Mouse (Mus musculus): ENCODE data around the gene E130218I03Rik. TPM values are rescaled to one million over a fixed set of nuclear protein-coding genes. Genes with fewer than 3 reads are reported as not detected.

E130218I03Rik gene
- polyA plus RNA-seq, 1 experiment from 2014 or later: 0.08 TPM

DNA sequence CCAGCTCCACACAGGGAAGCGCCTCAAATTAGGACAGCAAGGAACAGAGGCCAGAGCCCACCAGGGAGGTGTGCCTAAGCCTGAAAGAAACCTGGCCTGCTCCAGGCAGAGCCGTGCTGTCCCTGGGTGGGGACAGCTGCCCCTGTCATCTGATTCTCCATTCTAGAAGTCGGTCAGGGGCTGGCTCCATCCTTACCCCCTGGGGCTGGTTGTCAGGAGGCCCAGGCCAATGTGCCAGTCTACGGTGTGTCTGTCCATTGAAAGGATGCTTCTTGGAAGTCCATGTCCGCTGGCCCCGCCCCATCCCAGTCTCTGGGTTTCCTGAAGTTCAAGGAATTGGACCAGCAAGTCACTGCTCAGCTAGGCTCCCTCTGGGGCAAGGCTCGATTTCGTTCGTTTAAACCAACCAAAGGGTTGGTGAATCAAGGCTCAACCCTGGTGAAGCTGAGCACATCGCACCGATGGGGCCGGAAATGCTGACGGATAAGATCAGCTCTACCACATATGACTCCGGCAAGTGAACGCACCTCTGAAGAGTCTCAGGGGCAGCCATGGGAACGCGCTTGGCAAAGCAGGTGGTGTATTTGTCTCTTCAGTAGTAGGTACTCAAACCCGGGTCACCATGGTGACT is 49.7 kb downstream of the E130218I03Rik start:
- 67% methylated on average over 18 of the region's 18 CpGs for WGBS
- Histone ChIP-seq H3K9me3 (replicated peaks; ENCODE audit: low read length) (no peaks in the 10 kb centered on the region), H3K4me2 (ENCODE audit: low read length) (no peak overlapping the region), H3K27ac (no peak overlapping the region), H3K4me1 (replicated peaks; ENCODE audit: insufficient read depth, low read length) (peaks cover 4% of the 10 kb centered on the region; the same call in 1 of the 2 replicates), H3K9ac (ENCODE audit: low read depth, low read length) (no peak overlapping the region), H3K36me3 (ENCODE audit: insufficient read depth, low read length) (no peaks in the 10 kb centered on the region), H3K4me3 (replicated peaks; ENCODE audit: low read depth, low read length) (no peak overlapping the region), H3K27me3 (ENCODE audit: insufficient read depth, low read length) (no peaks in the 10 kb centered on the region)
- DNase-seq (ENCODE audit: low spot score): no peak
- no peak for TF ChIP-seq CTCF (IDR thresholded peaks at IDR 0.05; ENCODE audit: low read depth)
- ATAC-seq (replicated peaks; ENCODE audit: low FRiP score, low read depth): no peak

DNA sequence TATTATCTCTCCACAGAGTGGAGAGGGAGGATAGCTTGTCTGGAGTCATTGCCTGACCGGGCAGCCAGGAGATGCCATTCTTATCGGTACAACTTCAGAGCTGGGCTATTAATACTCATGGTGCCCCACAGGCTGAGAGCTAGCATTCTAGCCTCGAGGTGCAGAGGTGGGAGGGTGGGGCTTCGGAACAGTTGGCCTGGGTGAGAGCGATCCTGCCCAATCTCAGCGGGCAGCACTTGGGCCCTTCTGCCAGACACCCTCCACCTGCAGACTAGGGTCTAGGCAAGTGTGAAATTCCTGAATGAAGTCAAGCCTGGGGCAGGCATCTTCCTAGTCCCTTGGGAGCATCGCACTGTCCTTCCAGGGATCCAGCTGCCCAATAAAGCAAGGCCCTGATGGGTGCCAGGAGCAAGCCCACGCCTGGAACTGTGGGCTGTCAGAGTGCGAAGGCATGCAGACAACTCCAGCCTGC is 50.3 kb downstream of the E130218I03Rik start:
- DNase-seq (ENCODE audit: low spot score): no peak

More for the DNA sequence above, 50.3 kb downstream of the E130218I03Rik start:
- Histone ChIP-seq H3K9ac (ENCODE audit: low read depth, low read length) (no peak overlapping the region), H3K4me2 (ENCODE audit: low read length) (no peak overlapping the region), H3K27me3 (ENCODE audit: insufficient read depth, low read length) (no peaks in the 10 kb centered on the region), H3K4me3 (replicated peaks; ENCODE audit: low read depth, low read length) (no peak overlapping the region), H3K27ac (no peak overlapping the region), H3K9me3 (replicated peaks; ENCODE audit: low read length) (no peaks in the 10 kb centered on the region), H3K36me3 (ENCODE audit: insufficient read depth, low read length) (no peaks in the 10 kb centered on the region), H3K4me1 (replicated peaks; ENCODE audit: insufficient read depth, low read length) (no peaks in the 10 kb centered on the region)
- no peak for TF ChIP-seq CTCF (IDR thresholded peaks at IDR 0.05; ENCODE audit: low read depth)
- ATAC-seq (replicated peaks; ENCODE audit: low FRiP score, low read depth): no peak
- whole genome bisulfite sequencing: 61% methylated on average over 9 of the region's 9 CpGs

Other genes starting within 250 kb of the E130218I03Rik start
- gene Dhdds, start 242.7 kb upstream of the E130218I03Rik start, polyA plus RNA-seq (2015; fragmentation: Nextera tagmentation; extraction: Ambion mirVana): 35.3 and 36.9 TPM in 2 replicates
- 0.04 TPM in 1 of 2 replicates, not detected in the other for gene Lin28a, start 224.8 kb upstream of the E130218I03Rik start, polyA plus RNA-seq (2015; fragmentation: Nextera tagmentation; extraction: Ambion mirVana)
- not detected in 2 replicates for gene Zfp683, start 189.8 kb upstream of the E130218I03Rik start, polyA plus RNA-seq (2015; fragmentation: Nextera tagmentation; extraction: Ambion mirVana)
- gene Crybg2, start 182.8 kb upstream of the E130218I03Rik start, polyA plus RNA-seq (2015; fragmentation: Nextera tagmentation; extraction: Ambion mirVana): 2.8 and 6.1 TPM in 2 replicates
- 14.7 and 18.9 TPM in 2 replicates for gene Cd52, start 148.6 kb upstream of the E130218I03Rik start, polyA plus RNA-seq (2015; fragmentation: Nextera tagmentation; extraction: Ambion mirVana)
- 7.6 and 7.8 TPM in 2 replicates for gene Ubxn11, start 141.1 kb upstream of the E130218I03Rik start, polyA plus RNA-seq (2015; fragmentation: Nextera tagmentation; extraction: Ambion mirVana)
- 452 and 455 TPM in 2 replicates for gene Sh3bgrl3, start 114.9 kb upstream of the E130218I03Rik start, polyA plus RNA-seq (2015; fragmentation: Nextera tagmentation; extraction: Ambion mirVana)
- gene Cep85, start 56.5 kb upstream of the E130218I03Rik start, polyA plus RNA-seq (2015; fragmentation: Nextera tagmentation; extraction: Ambion mirVana): 168 and 176 TPM in 2 replicates
- 0.20 and 0.22 TPM in 2 replicates for gene Gm7534, start 40.7 kb upstream of the E130218I03Rik start, polyA plus RNA-seq (2015; fragmentation: Nextera tagmentation; extraction: Ambion mirVana)
- gene Catsper4, start 16.3 kb upstream of the E130218I03Rik start, polyA plus RNA-seq (2015; fragmentation: Nextera tagmentation; extraction: Ambion mirVana): 0.41 and 0.42 TPM in 2 replicates
- 8.3 and 9.2 TPM in 2 replicates for gene Cnksr1, start 5.3 kb upstream of the E130218I03Rik start, polyA plus RNA-seq (2015; fragmentation: Nextera tagmentation; extraction: Ambion mirVana)
- gene Zfp593, start 1.9 kb downstream of the E130218I03Rik start, polyA plus RNA-seq (2015; fragmentation: Nextera tagmentation; extraction: Ambion mirVana): 14.0 and 16.3 TPM in 2 replicates
- not detected in 2 replicates for gene Gm30191, start 3.3 kb downstream of the E130218I03Rik start, polyA plus RNA-seq (2015; fragmentation: Nextera tagmentation; extraction: Ambion mirVana)
- gene Grrp1, start 10.4 kb downstream of the E130218I03Rik start, polyA plus RNA-seq (2015; fragmentation: Nextera tagmentation; extraction: Ambion mirVana): 10.8 and 12.3 TPM in 2 replicates
- 12.5 and 14.1 TPM in 2 replicates for gene Pdik1l, start 44.2 kb downstream of the E130218I03Rik start, polyA plus RNA-seq (2015; fragmentation: Nextera tagmentation; extraction: Ambion mirVana)
- 2.4 and 2.7 TPM in 2 replicates for gene Trim63, start 71.5 kb downstream of the E130218I03Rik start, polyA plus RNA-seq (2015; fragmentation: Nextera tagmentation; extraction: Ambion mirVana)
- 0.48 and 0.82 TPM in 2 replicates for gene Slc30a2, start 99.5 kb downstream of the E130218I03Rik start, polyA plus RNA-seq (2015; fragmentation: Nextera tagmentation; extraction: Ambion mirVana)
- gene Extl1, start 140.2 kb downstream of the E130218I03Rik start, polyA plus RNA-seq (2015; fragmentation: Nextera tagmentation; extraction: Ambion mirVana): 0.70 and 0.86 TPM in 2 replicates
- gene Pafah2, start 152.7 kb downstream of the E130218I03Rik start, polyA plus RNA-seq (2015; fragmentation: Nextera tagmentation; extraction: Ambion mirVana): 22.7 and 24.4 TPM in 2 replicates
- 926 and 1,019 TPM in 2 replicates for gene Stmn1, start 224.7 kb downstream of the E130218I03Rik start, polyA plus RNA-seq (2015; fragmentation: Nextera tagmentation; extraction: Ambion mirVana)